Mouse (Mus musculus) midbrain, embryonic 16.5 days (tissue): ENCODE data around the gene Tnfrsf14. TPM values are rescaled to one million over a fixed set of nuclear protein-coding genes. Genes with fewer than 3 reads are reported as not detected.

ENCODE experiments used
- ATAC-seq: fragments of 200-750 bp; cut with Nextera tagmentation; 2 replicates; pipeline ENCODE4 v1.8.0; 2017; ENCODE audit warnings: moderate TSS enrichment
- H3K27ac ChIP-seq: fragments of 300-500 bp; sonication (generic); 2 replicates; pipeline ENCODE4 v1.5.1; 2014; ENCODE audit warnings: mild to moderate bottlenecking, low read length, mixed read lengths
- H3K27me3 ChIP-seq: fragments of 300-500 bp; sonication (generic); 2 replicates; pipeline ENCODE4 v1.6.1; 2014; ENCODE audit warnings: low read depth, low read length, mixed read lengths; ENCODE audit not compliant: control insufficient read depth, insufficient read depth
- H3K36me3 ChIP-seq: fragments of 300-500 bp; sonication (generic); 2 replicates; pipeline ENCODE4 v1.6.1; 2014; ENCODE audit warnings: mild to moderate bottlenecking, low read length, moderate library complexity, mixed read lengths; ENCODE audit not compliant: control insufficient read depth, insufficient read depth
- H3K4me1 ChIP-seq: fragments of 300-500 bp; sonication (generic); 2 replicates; pipeline ENCODE4 v1.6.1; 2014; ENCODE audit warnings: mild to moderate bottlenecking, low read length, mixed read lengths; ENCODE audit not compliant: control insufficient read depth, insufficient read depth
- H3K4me2 ChIP-seq: fragments of 300-500 bp; sonication (generic); 2 replicates; pipeline ENCODE4 v1.6.1; 2014; ENCODE audit warnings: mild to moderate bottlenecking, low read length, mixed read lengths
- H3K4me3 ChIP-seq: fragments of 300-500 bp; sonication (generic); 2 replicates; pipeline ENCODE4 v1.5.1; 2014; ENCODE audit warnings: low read depth, mild to moderate bottlenecking, low read length, moderate library complexity, mixed read lengths
- H3K9ac ChIP-seq: fragments of 300-500 bp; sonication (generic); 2 replicates; pipeline ENCODE4 v1.6.1; 2014; ENCODE audit warnings: low read depth, low read length, mixed read lengths
- H3K9me3 ChIP-seq: fragments of 300-500 bp; sonication (generic); replicated peaks from 2 replicates; pipeline ENCODE4 v1.6.1; 2014; ENCODE audit warnings: mild to moderate bottlenecking, low read length, mixed read lengths; ENCODE audit not compliant: control insufficient read depth, poor library complexity, severe bottlenecking
- WGBS: fragments of 180-500 bp; shearing (Covaris S2); extraction: QIAGEN DNeasy Blood & Tissue Kit; methylation state at CpG from one replicate; pipeline ENCODE4 v1.1.7; 2014; 5-methylcytosine and 5-hydroxymethylcytosine counted together
- polyA plus RNA-seq: library from polyadenylated mRNA; unstranded; fragments of >200 nt; fragmentation: Nextera tagmentation; extraction: Ambion mirVana; gene quantifications from 2 replicates; pipeline ENCODE4 v1.2.1, GENCODE M21; 2015

Tnfrsf14 gene
- 0.42 TPM in 1 of 2 replicates, not detected in the other for polyA plus RNA-seq

DNA sequence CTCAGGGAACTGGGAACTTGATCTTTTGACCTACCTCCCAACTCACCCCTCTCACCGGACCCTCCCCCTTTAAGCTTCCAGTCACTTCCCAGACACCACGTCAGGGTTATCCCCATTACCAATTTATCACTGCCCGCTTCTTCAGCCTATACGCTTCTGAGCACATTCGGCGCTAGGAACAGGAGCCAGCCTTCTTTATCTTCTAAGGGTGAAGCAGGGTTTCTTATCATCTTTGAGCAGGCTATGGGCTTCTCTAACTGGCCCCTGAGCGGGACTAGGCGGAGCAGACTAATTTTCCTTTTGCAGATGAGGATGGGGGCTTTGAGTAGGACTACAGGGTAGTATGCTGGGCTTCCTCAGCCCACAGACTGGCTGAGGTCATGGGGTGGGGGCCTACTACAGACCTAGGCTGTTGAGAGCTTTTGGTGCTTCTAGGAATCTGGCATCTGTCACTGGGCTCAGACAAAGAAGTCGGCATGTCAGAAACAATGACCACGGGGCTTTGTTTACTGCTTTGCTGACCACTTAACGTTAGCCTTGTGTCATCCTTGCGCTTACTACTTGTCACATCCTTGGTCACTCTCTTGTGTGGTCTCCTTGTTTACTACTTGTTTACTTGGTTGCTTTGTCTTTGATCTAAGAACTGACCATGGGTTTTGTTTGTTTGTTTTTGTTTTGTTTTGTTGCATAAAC, at the start of gene Tnfrsf14:
TSS of gene Tnfrsf14 (minus strand) at position 169 of the 693 bp plus-strand sequence.
- 59% methylated on average over 12 of the region's 12 CpGs for WGBS
- Histone ChIP-seq H3K27ac (no peak within 1 kb of the TSS), H3K4me2 (no peak within 1 kb of the TSS), H3K9ac (no peak within 1 kb of the TSS), H3K27me3 (no peaks in the 10 kb centered on the region), H3K9me3 (no peaks in the 10 kb centered on the region), H3K4me1 (no peaks in the 10 kb centered on the region), H3K36me3 (no peaks in the 10 kb centered on the region), H3K4me3 (no peak within 1 kb of the TSS)
- ATAC-seq, result no peak

DNA sequence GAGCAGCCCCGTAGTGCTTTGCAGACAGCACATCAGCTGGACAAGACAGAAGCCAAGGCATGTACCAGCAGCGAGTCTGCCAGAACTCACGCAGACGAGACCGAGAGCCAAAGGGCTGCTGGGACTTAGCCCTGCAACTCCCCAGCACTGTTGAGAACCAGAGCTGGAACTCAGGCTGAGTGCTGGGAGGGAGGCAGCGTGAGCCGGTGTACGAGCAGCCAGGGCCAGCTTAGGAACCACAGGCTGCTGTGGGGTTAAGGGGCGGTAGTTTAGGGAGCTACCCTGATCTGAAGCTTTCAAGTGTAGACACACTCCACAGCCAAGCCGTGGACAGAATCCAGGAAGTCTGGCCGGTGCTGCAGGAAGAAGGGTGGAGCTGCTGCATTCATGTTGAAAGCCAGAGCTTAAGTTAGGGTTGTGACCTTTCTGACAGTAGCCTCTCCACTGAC, 45.8 kb upstream of the Tnfrsf14 start:
- no peak overlapping the region for H3K27ac ChIP-seq
- H3K4me3 ChIP-seq, result no peak overlapping the region
- no peak overlapping the region for H3K9ac ChIP-seq
- H3K4me2 ChIP-seq, result no peak overlapping the region
- peaks cover 77% of the 10 kb centered on the region for H3K36me3 ChIP-seq
- no peak for ATAC-seq
- 90% methylated on average over 11 of the region's 11 CpGs for WGBS
- H3K4me1 ChIP-seq, result no peaks in the 10 kb centered on the region
- no peaks in the 10 kb centered on the region for H3K27me3 ChIP-seq
- no peaks in the 10 kb centered on the region for H3K9me3 ChIP-seq

DNA sequence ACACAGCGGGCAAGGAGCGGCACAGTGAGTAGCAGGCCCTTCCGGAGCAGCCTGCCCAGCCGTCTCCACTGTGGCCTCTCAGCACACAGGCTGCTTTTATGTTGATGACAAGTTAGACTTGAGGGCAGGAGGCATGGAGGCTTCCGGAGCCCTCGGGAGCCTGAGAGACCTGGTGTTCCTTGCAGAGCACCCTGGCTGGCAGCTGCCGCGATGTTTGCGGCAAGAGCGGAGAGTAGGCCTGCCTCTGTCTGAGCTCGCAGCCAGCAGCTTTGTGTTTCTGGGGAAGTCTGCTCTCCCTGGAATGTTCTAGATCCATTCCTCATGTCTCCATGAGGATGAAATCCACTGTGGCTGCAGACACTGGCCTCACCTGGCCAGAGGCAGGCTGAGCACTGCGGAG, 44.2 kb upstream of the Tnfrsf14 start:
- H3K27ac ChIP-seq, result no peak overlapping the region
- H3K4me3 ChIP-seq, result no peak overlapping the region
- no peak overlapping the region for H3K9ac ChIP-seq
- H3K27me3 ChIP-seq, result no peaks in the 10 kb centered on the region
- no peaks in the 10 kb centered on the region for H3K4me1 ChIP-seq
- H3K36me3 ChIP-seq, result peaks cover 71% of the 10 kb centered on the region
- H3K4me2 ChIP-seq, result no peak overlapping the region
- WGBS, result 94% methylated on average over 12 of the region's 12 CpGs
- no peak for ATAC-seq
- H3K9me3 ChIP-seq, result no peaks in the 10 kb centered on the region

DNA sequence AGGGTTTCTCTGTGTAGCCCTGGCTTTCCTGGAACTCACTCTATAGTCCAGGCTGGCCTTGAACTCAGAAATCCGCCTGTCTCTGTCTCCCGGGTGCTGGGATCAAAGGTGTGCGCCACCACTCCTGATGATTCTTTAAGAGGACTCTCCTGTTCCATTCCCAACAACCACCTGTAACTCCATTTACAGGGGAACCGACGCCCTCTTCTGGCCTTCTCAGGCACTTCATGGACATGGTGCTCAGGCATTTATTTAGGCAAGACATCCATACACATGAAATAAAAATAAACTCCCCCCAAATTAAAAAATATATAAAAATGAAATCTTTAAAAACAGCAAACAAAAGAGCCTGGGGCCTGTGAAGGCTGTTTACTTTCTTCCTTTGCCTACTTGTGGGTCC, 38.8 kb upstream of the Tnfrsf14 start:
- Histone ChIP-seq H3K4me3 (no peak overlapping the region), H3K27ac (no peak overlapping the region), H3K9ac (no peak overlapping the region), H3K27me3 (no peaks in the 10 kb centered on the region), H3K4me2 (no peak overlapping the region), H3K36me3 (peaks cover 29% of the 10 kb centered on the region), H3K4me1 (peaks cover 35% of the 10 kb centered on the region), H3K9me3 (no peaks in the 10 kb centered on the region)
- WGBS, result 61% methylated on average over 5 of the region's 5 CpGs
- no peak for ATAC-seq

DNA sequence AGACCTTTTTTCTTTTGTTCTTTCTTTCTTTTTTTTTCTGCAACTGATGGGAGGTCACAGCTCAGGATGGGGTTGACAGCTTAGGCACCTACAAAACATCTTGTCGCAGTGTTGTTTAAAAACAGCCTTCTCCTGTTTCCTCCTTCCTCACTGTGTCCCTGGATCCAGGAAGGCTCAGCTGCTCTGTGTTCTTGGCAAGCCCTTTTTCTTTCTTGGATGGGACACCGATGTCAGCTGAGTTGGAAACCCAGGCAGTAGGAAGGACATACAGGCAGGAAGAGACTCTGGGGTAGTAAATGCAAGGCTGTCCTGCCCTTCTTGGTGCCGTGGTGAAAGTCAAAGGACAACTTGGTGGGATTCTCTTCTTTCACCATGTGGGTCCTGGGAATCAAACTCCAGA, 37.5 kb upstream of the Tnfrsf14 start:
- H3K4me3 ChIP-seq, result no peak overlapping the region
- H3K4me2 ChIP-seq, result peak overlapping the region; percentile 87
- H3K36me3 ChIP-seq, result peaks cover 16% of the 10 kb centered on the region
- H3K9ac ChIP-seq, result peak overlapping the region; percentile 90
- ATAC-seq, result no peak
- H3K27ac ChIP-seq, result 0 out of 2 replicates have a peak overlapping the region, but pooled peaks have one; percentile 92
- H3K27me3 ChIP-seq, result no peaks in the 10 kb centered on the region
- WGBS, result 61% methylated on average over 3 of the region's 3 CpGs
- H3K4me1 ChIP-seq, result peaks cover 44% of the 10 kb centered on the region
- H3K9me3 ChIP-seq, result no peaks in the 10 kb centered on the region

DNA sequence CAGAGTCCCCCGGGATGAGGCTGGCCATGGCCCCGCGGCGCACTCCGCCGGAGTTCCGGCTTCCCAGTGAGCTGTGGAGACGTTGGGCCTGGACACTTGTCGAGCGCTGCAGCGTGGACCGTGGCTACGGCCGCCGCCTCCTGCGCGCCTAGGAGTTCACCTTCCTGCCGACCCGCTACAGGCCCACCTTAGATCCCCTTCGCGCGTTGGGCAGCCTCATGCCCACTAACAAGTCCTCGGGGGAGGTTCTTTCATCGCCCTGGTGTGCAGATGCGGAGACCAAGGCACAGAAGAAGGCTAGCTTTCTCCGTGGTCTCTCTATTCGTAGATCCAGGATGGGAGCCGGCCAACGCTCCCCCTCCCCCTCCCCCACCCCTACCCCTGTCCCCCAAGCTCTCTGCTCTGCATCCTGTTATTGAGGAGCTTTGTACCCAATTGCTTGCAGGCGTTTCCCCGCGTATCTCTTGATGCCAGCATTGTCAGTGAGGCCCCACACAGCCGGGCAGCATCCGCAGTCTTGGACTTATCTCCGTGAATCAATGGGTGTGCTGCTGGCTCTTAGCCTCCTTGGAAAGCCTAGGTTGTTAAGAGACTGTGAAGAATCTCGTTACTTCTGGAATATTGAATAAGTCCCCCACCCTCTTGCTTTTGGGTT, 36.3 kb upstream of the Tnfrsf14 start:
- ATAC-seq, result peak; percentile 1; the same call in 1 of the 2 replicates
- H3K9me3 ChIP-seq, result no peaks in the 10 kb centered on the region
- WGBS, result under 1% methylated on average over 36 of the region's 36 CpGs
- H3K27me3 ChIP-seq, result peaks cover 4% of the 10 kb centered on the region; the same call in 1 of the 2 replicates
- peaks cover 5% of the 10 kb centered on the region for H3K36me3 ChIP-seq
- peaks cover 52% of the 10 kb centered on the region for H3K4me1 ChIP-seq
- H3K27ac ChIP-seq, result peak overlapping the region; percentile 92
- H3K9ac ChIP-seq, result peak overlapping the region; percentile 90
- peak overlapping the region; percentile 87 for H3K4me2 ChIP-seq
- H3K4me3 ChIP-seq, result peak overlapping the region; percentile 80

DNA sequence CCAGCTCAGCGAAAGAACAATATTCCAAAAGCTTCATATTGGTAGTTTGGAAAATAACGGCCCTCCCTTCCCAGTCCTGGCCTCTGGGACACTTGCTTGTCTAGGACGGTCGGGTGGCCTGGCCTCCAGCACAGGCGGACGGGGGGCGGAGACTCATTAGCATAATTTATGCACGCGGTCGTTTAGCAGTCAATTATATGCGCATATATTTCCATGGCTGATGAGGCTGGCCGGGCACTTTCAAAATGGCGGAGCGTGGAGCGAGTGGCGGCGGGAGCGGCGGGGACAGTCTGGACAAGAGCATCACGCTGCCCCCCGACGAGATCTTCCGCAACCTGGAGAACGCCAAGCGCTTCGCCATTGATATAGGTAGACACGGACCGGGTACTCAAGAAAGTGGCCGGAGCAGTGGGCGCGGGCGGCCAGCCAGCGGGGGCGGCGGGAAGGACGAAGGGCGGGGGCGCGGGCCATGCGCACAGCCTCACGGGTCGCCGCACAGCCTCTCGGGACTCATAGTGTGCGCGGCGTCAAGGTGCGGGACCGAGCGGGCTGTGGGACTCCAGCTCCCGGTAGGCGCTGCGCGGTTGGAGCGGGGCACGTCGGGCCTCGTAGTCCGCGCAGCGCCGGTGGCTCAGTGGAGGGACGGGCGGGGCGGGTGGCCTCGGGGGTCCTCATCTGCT, 35.7 kb upstream of the Tnfrsf14 start, which contains the start of gene Pank4:
TSS of gene Pank4 (plus strand) at position 223 of the 680 bp plus-strand sequence.
- peak; percentile 94 for ATAC-seq
- under 1% methylated on average over 60 of the region's 66 CpGs for WGBS
- Histone ChIP-seq H3K4me1 (peaks cover 54% of the 10 kb centered on the region), H3K27me3 (peaks cover 4% of the 10 kb centered on the region; the same call in 1 of the 2 replicates), H3K27ac (peak within 1 kb of the TSS; percentile 92), H3K9ac (peak within 1 kb of the TSS; percentile 90), H3K36me3 (no peaks in the 10 kb centered on the region), H3K4me3 (peak within 1 kb of the TSS; percentile 80), H3K4me2 (peak within 1 kb of the TSS; percentile 90), H3K9me3 (no peaks in the 10 kb centered on the region)

DNA sequence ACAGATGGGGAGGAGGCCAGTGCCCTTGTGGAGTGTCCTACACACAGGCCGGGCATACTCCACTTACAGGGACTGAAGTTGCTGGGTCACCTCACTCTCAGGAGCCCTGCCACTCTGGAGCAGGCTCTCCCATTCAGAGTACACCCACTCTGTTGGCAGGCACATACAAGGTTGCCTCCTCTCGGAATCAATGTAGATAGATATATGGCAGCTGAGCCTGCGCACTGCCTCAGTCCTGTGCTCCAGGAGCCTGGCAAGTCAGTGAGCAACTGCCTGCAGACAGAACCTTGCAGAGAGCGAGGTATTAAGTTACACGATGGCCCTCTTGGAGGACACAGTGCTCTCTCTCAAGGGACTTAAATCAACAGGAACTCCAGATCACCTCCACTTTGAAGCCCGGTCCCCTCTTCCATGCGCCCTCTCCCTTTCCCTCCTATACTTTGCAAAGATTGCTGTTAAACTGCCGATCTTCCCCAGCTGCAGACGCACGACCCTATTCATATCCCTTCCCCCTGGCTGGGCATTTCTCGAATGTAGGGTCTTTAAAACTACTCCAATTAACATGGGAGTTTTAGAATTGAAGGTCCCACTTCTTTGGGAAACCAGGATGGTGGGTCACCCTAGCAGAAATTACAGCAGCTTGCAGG, 35.0 kb upstream of the Tnfrsf14 start:
- Histone ChIP-seq H3K36me3 (no peaks in the 10 kb centered on the region), H3K27ac (peak overlapping the region; percentile 92), H3K4me3 (peak overlapping the region; percentile 80), H3K27me3 (peaks cover 4% of the 10 kb centered on the region; the same call in 1 of the 2 replicates), H3K9me3 (no peaks in the 10 kb centered on the region), H3K9ac (peak overlapping the region; percentile 90), H3K4me2 (peak overlapping the region; percentile 90), H3K4me1 (peaks cover 57% of the 10 kb centered on the region)
- no peak for ATAC-seq
- WGBS, result 9% methylated on average over 11 of the region's 11 CpGs
